Mouse (Mus musculus) monocyte, adult 59 days (primary cell): ENCODE data around the gene Gm44973. TPM values are rescaled to one million over a fixed set of nuclear protein-coding genes. Genes with fewer than 3 reads are reported as not detected.

Experiments
- total RNA-seq, 2 experiments: library from RNA; stranded (reverse); gene quantifications; one replicate each; pipeline ENCODE4 v1.2.4; 2023

The Gm44973 gene
- total RNA-seq = not detected

GRCm38 (mm10) chr7:5015118-5016001 is at the start of gene Gm44973:
Gm44973 (plus strand) TSS chr7:5015496.

GRCm38 (mm10) chr7:4971068-4971467 is 44.2 kb upstream of the Gm44973 start, which contains the start of gene Sbk3:
Sbk3 (minus strand) TSS chr7:4971168.

GRCm38 (mm10) chr7:4996003-4996895 is 19.0 kb upstream of the Gm44973 start, which contains the start of gene Zfp579:
Zfp579 (minus strand) TSS chr7:4996158.

GRCm38 (mm10) chr7:5014251-5015117 is 812 bp upstream of the Gm44973 start, which contains the start of the genes Zfp524 and Fiz1:
Zfp524 (plus strand) TSS chr7:5014415.
Fiz1 (minus strand) TSS chr7:5014697.

GRCm38 (mm10) chr7:5020000-5020681 is 4.8 kb downstream of the Gm44973 start, which contains the start of the genes Zfp865 and Ccdc106:
Zfp865 (plus strand) TSS chr7:5020376.
Ccdc106 (plus strand) TSS chr7:5020553.

GRCm38 (mm10) chr7:5033818-5034217 is 18.5 kb downstream of the Gm44973 start, which contains the start of gene 4632433K11Rik:
4632433K11Rik (plus strand) TSS chr7:5034118.

GRCm38 (mm10) chr7:5038109-5038732 is 22.9 kb downstream of the Gm44973 start, which contains the start of gene Zfp784:
Zfp784 (minus strand) TSS chr7:5038446.

GRCm38 (mm10) chr7:5051193-5052192 is 36.2 kb downstream of the Gm44973 start, which contains the start of gene Zfp580:
Zfp580 (plus strand) TSS chr7:5051538.

GRCm38 (mm10) chr7:5061774-5062359 is 46.6 kb downstream of the Gm44973 start, which contains the start of gene U2af2:
U2af2 (plus strand) TSS chr7:5062143.

GRCm38 (mm10) chr7:5080010-5080751 is 64.9 kb downstream of the Gm44973 start, which contains the start of gene Epn1:
Epn1 (plus strand) TSS chr7:5080235.

Other genes with a start within 250 kb of the Gm44973 start
- not detected for gene Fam71e2, start 244.2 kb upstream of the Gm44973 start, total RNA-seq
- not detected for gene Il11, start 232.6 kb upstream of the Gm44973 start, total RNA-seq
- gene Tmem190, start 232.6 kb upstream of the Gm44973 start, total RNA-seq = not detected
- 1 to 10 TPM; 1.3 to 1.9 TPM for gene Tmem238, start 225.8 kb upstream of the Gm44973 start, total RNA-seq
- 1,000 to 10,000 TPM; 1,418 to 1,752 TPM for gene Rpl28, start 222.6 kb upstream of the Gm44973 start, total RNA-seq
- gene Ube2s, start 202.9 kb upstream of the Gm44973 start, total RNA-seq = 100 to 1,000 TPM; 114 to 117 TPM
- 1 to 10 TPM; 1.2 to 1.5 TPM for gene Shisa7, start 170.8 kb upstream of the Gm44973 start, total RNA-seq
- 1 to 10 TPM; 6.4 to 7.2 TPM for gene Isoc2b, start 145.2 kb upstream of the Gm44973 start, total RNA-seq
- gene Isoc2a, start 138.3 kb upstream of the Gm44973 start, total RNA-seq = 10 to 100 TPM; 11.6 to 14.8 TPM
- gene Gm36210, start 109.0 kb upstream of the Gm44973 start, total RNA-seq = not detected
- 10 to 100 TPM; 17.1 to 18.6 TPM for gene Zfp628, start 100.3 kb upstream of the Gm44973 start, total RNA-seq
- 1 to 10 TPM; 3.6 to 6.4 TPM for gene Nat14, start 93.5 kb upstream of the Gm44973 start, total RNA-seq
- gene Ssc5d, start 89.7 kb upstream of the Gm44973 start, total RNA-seq = under 1 TPM in 1 of 2 experiments, not detected in 1; 0.12 TPM
- gene Sbk2, start 51.1 kb upstream of the Gm44973 start, total RNA-seq = not detected
- gene Sbk3, start 44.3 kb upstream of the Gm44973 start, total RNA-seq = not detected
- gene Zfp579, start 19.3 kb upstream of the Gm44973 start, total RNA-seq = 1 to 10 TPM; 6.0 to 6.5 TPM
- 10 to 100 TPM; 16.2 to 20.5 TPM for gene Zfp524, start 1.1 kb upstream of the Gm44973 start, total RNA-seq
- gene Fiz1, start 799 bp upstream of the Gm44973 start, total RNA-seq = 10 to 100 TPM; 35.3 to 42.1 TPM
- 10 to 100 TPM; 29.5 to 31.5 TPM for gene Zfp865, start 4.9 kb downstream of the Gm44973 start, total RNA-seq
- 1 to 10 TPM in 1 of 2 experiments, under 1 TPM in 1; 0.86 to 1.5 TPM for gene Ccdc106, start 5.1 kb downstream of the Gm44973 start, total RNA-seq
- gene 4632433K11Rik, start 18.6 kb downstream of the Gm44973 start, total RNA-seq = under 1 TPM in 1 of 2 experiments, not detected in 1; 0.76 TPM
- 1 to 10 TPM; 3.2 to 3.4 TPM for gene Zfp784, start 22.9 kb downstream of the Gm44973 start, total RNA-seq
- 1 to 10 TPM in 1 of 2 experiments, not detected in 1; 1.3 TPM for gene Zfp580, start 36.0 kb downstream of the Gm44973 start, total RNA-seq
- 100 to 1,000 TPM; 287 to 299 TPM for gene U2af2, start 46.6 kb downstream of the Gm44973 start, total RNA-seq
- gene Epn1, start 64.7 kb downstream of the Gm44973 start, total RNA-seq = 100 to 1,000 TPM; 235 to 258 TPM
- gene Rfpl4, start 101.5 kb downstream of the Gm44973 start, total RNA-seq = not detected
- gene Rasl2-9, start 110.5 kb downstream of the Gm44973 start, total RNA-seq = under 1 TPM; 0.55 to 0.66 TPM
- not detected for gene Vmn1r55, start 134.2 kb downstream of the Gm44973 start, total RNA-seq
- not detected for gene Vmn1r56, start 181.3 kb downstream of the Gm44973 start, total RNA-seq
- gene Vmn1r57, start 203.0 kb downstream of the Gm44973 start, total RNA-seq = not detected